Mouse (Mus musculus) monocyte, adult 2 months (primary cell): ENCODE results near the gene Aspdh.

Experiments
- DNase-seq, 2 experiments: peaks; one replicate each; pipeline ENCODE4 v3.0.0; 2022; ENCODE audit warnings: low spot score in 2 of 2, low read depth in 1 of 2

Aspdh gene

DNA sequence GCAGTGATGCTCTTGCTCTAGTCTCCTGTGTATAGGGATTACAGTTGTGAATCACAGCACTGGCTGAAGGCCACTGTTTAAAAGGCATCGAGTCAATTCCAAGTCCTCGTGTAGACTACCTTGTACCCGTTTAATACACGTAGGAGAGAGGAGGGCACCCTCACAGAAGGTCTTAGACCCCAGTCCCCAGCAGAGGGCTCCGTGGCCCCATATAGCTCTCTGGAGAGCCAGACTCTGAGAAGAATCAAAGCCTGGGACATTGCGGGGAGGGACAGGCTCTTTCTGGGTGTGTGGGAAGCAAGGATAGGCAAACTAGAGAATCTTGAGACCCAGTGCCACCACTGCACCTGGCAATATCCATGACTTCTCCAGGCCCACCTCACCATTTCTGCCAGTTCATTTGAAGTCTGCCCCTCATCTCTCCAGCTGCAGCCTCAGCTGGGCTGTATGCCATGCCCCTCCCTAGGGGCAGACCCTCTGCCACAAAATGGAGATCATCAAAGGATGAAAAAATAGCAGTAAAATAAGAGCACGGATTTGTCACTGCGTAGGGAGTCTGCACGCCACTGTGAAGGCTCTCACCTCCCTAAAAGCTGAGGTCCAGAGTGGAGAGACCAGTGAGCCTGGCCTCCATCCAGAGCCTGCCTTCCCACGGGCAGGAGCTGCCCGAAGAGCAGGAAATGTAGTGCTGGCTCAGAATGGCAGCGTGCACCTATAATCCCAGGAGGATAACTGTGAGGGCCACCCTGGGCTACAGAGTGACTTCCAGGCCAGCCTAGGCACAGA is 18.9 kb upstream of the Aspdh start:
- no peak for DNase-seq

DNA sequence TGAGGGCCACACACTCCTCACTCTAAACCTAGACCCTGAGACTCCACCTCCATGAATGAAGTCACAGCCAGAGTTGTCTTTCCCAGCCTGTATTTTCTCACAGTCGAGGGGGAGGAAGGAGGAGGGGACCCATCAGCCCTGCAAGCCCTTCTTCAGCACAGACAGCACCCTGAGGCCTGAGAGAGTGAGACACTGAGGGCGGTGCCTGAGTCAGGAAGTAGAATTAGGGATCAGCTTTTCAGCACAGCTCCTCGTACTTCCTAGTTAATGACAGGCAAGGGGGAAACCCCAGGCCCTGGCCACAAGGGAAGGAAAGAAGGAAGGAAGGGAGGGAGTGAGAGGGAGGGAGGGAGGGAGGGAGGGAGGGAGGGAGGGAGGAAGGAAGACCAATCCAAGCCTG is 11.9 kb upstream of the Aspdh start:
- DNase-seq: no peak

- DNase-seq: no peak
Measured at GRCm38 (mm10) chr7:44456302-44456701, 8.9 kb upstream of the Aspdh start.

GRCm38 (mm10) chr7:44460067-44460466 is 5.1 kb upstream of the Aspdh start:
- DNase-seq: no peak

- DNase-seq: no peak
Measured at GRCm38 (mm10) chr7:44460767-44461502, 4.3 kb upstream of the Aspdh start.

DNA sequence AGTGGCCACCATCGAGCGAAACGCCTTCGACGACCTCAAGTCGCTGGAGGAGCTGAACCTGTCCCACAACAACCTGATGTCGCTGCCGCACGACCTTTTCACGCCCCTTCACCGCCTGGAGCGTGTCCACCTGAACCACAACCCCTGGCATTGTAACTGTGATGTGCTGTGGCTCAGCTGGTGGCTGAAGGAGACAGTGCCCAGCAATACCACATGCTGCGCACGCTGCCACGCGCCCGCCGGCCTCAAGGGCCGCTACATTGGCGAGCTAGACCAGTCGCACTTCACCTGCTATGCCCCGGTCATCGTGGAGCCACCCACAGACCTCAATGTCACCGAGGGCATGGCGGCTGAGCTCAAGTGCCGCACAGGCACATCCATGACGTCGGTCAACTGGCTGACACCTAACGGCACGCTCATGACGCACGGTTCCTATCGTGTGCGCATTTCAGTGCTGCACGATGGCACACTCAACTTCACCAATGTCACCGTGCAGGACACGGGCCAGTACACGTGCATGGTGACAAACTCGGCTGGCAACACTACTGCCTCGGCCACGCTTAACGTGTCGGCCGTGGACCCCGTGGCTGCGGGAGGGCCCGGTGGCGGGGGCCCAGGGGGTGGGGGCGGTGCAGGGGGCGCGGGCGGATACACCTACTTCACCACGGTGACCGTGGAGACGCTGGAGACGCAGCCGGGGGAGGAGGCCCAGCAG is 3.5 kb upstream of the Aspdh start:
- DNase-seq: no peak

- DNase-seq: no peak
Measured at GRCm38 (mm10) chr7:44462218-44463055, 2.8 kb upstream of the Aspdh start.

DNA sequence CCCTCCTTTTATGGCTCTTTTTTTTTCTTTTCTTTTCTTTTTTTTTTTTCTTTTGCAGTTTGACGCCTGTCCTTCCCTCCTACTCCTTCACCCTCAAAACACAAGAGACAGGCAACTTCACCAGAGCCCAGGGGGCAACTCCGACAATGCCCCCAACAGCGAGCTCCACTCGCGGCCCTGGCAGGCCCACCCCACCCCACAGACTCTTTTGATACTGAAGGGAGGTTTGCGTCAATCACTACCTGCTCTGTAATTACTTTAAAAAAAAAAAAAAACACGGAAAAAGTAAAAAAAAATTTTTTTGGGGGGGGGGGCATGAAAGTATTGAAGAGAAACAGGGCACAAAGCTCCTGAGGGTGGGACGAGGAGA is 2.1 kb upstream of the Aspdh start:
- DNase-seq: no peak

- DNase-seq: no peak
Measured at GRCm38 (mm10) chr7:44463556-44464225, 1.5 kb upstream of the Aspdh start.

GRCm38 (mm10) chr7:44464511-44464910 is 680 bp upstream of the Aspdh start:
- DNase-seq: no peak

GRCm38 (mm10) chr7:44466006-44466887 is 1.1 kb downstream of the Aspdh start:
- DNase-seq: no peak

- DNase-seq: no peak
Measured at GRCm38 (mm10) chr7:44466888-44467311, 1.7 kb downstream of the Aspdh start.

DNA sequence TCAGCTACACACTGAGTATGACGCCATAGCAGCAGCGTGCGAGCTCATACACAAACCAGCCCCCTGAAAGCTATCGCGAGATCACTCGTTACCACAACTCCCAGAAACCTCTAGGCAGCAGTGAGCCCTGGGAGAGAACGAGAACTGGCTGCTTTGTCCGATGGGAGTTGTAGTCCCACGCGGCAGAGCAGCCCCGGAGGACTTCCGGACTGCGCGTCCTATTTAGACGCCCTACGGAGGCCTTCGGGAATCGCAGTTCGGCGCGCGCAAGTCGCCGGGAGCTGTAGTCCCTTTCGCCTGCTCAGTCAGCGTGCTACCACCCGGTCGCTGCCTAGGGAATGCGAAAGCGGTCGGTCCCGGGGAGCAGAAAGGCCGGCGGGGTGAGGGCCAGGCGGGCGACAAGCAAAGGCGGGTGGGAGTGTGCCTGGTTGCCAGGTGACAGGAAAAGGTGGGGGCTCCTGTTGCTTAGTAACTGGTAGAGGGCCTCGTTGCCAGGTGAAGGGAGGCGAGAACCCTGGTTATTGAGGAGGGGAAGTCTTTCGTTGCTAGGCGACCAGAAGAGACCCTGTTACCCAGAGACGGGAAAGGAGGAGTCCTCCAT is 2.7 kb downstream of the Aspdh start, which contains the start of gene Josd2:
Josd2 (plus strand) TSS at position 170 of the 601 bp plus-strand sequence.
- DNase-seq: peak; percentile 85 to 94

- no peak for DNase-seq
Measured at GRCm38 (mm10) chr7:44468644-44469285, 3.6 kb downstream of the Aspdh start.

- DNase-seq: no peak
Measured at GRCm38 (mm10) chr7:44469677-44470675, 4.8 kb downstream of the Aspdh start.

DNA sequence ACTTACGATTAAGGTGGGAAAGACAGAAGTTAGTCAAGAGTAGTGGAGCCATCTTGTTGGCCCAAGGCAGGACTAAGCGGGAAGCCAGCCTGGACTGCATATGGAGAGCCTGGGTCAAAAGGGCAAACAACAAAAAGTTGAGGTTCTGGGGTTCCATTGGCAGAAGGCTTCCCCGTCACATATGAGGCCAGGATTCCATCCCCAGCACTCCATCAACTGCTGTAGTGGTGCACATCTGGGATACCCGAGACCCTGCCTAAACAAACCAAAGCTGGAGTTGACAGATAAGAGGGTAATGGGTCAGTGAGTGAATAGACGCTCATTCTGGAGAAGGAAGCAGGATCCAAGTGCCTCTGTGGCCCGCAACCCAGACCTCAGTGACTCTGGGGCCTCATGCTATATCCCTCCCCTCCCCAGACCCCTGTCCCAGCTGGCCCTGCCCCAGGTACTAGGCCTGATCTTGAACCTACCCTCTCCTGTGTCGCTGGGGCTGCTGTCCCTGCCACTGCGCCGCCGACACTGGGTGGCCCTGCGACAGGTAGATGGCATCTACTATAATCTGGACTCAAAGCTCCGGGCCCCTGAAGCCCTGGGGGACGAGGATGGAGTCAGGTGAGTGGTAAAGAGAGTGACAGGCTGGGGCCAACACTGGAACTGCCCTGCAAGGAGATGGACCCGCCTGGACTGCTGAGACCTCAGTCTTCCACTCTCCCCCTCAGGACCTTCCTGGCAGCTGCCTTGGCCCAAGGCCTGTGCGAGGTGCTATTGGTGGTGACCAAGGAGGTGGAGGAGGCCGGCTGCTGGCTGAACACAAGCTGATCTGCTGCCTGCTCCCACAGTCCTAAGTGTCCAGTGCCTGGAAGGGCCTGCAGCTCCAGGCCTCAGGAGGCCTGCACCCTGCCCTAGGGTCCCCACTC is 5.8 kb downstream of the Aspdh start:
- no peak for DNase-seq
